Mouse (Mus musculus) G1E (cell line): Measurements from ENCODE around the gene Cd300ld3. TPM values are rescaled to one million over a fixed set of nuclear protein-coding genes. Genes with fewer than 3 reads are reported as not detected.
A peak's percentile ranks its signal among the peaks of the same experiment; 100 is the strongest.

Experiments used
- ATAC-seq: 2 replicates; pipeline ENCODE4 v1.8.0; 2016; ENCODE audit warnings: mild to moderate bottlenecking; ENCODE audit not compliant: insufficient number of reproducible peaks, poor library complexity, low FRiP score, severe bottlenecking; ENCODE audit errors: extremely low read depth
- DNase-seq: peaks from one replicate; pipeline ENCODE4 v3.0.0; 2012; ENCODE audit warnings: low spot score
- H3K27me3 ChIP-seq: 2 replicates; pipeline ENCODE4 v1.6.1; 2012; ENCODE audit warnings: mild to moderate bottlenecking, low read length, inconsistent platforms; ENCODE audit not compliant: insufficient read depth
- H3K36me3 ChIP-seq: replicated peaks from 2 replicates; pipeline ENCODE3; 2012; ENCODE audit warnings: mild to moderate bottlenecking, inconsistent platforms
- H3K4me1 ChIP-seq: 2 replicates; pipeline ENCODE4 v1.6.1; 2012; ENCODE audit warnings: low read depth, low read length, inconsistent platforms, mixed read lengths; ENCODE audit not compliant: insufficient read depth
- H3K4me3 ChIP-seq: 2 replicates; pipeline ENCODE4 v1.5.1; 2012; ENCODE audit warnings: low read depth, mild to moderate bottlenecking, inconsistent platforms, low read length, moderate library complexity, mixed read lengths
- H3K9me3 ChIP-seq: replicated peaks from 2 replicates; pipeline ENCODE4 v1.6.1; 2012; ENCODE audit warnings: inconsistent platforms
- CTCF ChIP-seq: IDR thresholded peaks from 2 replicates; pipeline ENCODE4 v1.5.1; 2012; ENCODE audit warnings: low read depth, low read length, inconsistent platforms, mixed read lengths
- GATA1 ChIP-seq: IDR thresholded peaks from 2 replicates; pipeline ENCODE4 v1.6.1; 2012; ENCODE audit warnings: borderline replicate concordance, low read length, inconsistent platforms, mixed read lengths
- GATA2 ChIP-seq: IDR thresholded peaks from 2 replicates; pipeline ENCODE4 v1.6.1; 2012; ENCODE audit warnings: low read depth, low read length, inconsistent platforms, borderline replicate concordance
- POLR2AphosphoS5 ChIP-seq: IDR thresholded peaks from 2 replicates; pipeline ENCODE4 v1.6.1; 2012; ENCODE audit warnings: low read depth, low read length, inconsistent platforms; ENCODE audit not compliant: insufficient replicate concordance
- TAL1 ChIP-seq: conservative IDR thresholded peaks from 2 replicates; pipeline ENCODE4 v1.6.1; 2012; ENCODE audit warnings: low read depth, low read length, inconsistent platforms, mixed read lengths
- polyA plus RNA-seq: library from polyadenylated mRNA; stranded (reverse); fragments of >175 nt; gene quantifications from 2 replicates; pipeline ENCODE4 v1.2.3, GENCODE M21; 2012
- total RNA-seq, 2 experiments: library from RNA; stranded (forward) in 1 of 2; stranded (reverse) in 1 of 2; fragments of 200-1000 nt in 1 of 2; fragments of >200 nt in 1 of 2; fragmentation: Nextera tagmentation in 1 of 2; gene quantifications; 2 replicates each; pipeline ENCODE4 v1.2.3; 2014 to 2017

Cd300ld3 gene
- total and polyA plus RNA-seq, 3 experiments: 18.2 TPM; not detected in 2

DNA sequence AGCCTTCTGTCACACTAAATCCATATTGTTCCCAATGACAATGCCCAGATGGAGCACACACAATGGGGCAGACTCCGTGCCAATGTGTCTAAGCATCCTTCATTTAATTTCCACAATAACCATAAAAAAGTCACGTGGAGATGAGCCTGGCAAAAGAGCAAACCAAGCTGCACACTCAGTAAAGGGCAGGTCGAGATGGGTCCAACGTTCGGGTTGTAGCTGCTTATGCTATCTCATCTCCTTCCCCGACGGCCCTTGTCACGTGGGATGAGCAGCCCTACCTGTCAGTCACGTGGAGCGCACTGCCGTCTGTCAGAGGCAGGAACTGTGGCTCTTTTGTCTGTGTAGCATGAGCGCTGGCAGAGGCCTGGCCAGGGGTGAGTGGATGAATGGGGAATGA is 36.4 kb upstream of the Cd300ld3 start:
- H3K27me3 ChIP-seq: peaks cover 3% of the 10 kb centered on the region; the same call in 1 of the 2 replicates
- H3K4me1 ChIP-seq: no peaks in the 10 kb centered on the region
- ATAC-seq (no peak), DNase-seq (no peak)
- no peak for TF ChIP-seq TAL1
- H3K36me3 ChIP-seq: no peaks in the 10 kb centered on the region
- H3K4me3 ChIP-seq: no peak overlapping the region
- peaks cover 6% of the 10 kb centered on the region; the same call in 1 of the 2 replicates for H3K9me3 ChIP-seq

DNA sequence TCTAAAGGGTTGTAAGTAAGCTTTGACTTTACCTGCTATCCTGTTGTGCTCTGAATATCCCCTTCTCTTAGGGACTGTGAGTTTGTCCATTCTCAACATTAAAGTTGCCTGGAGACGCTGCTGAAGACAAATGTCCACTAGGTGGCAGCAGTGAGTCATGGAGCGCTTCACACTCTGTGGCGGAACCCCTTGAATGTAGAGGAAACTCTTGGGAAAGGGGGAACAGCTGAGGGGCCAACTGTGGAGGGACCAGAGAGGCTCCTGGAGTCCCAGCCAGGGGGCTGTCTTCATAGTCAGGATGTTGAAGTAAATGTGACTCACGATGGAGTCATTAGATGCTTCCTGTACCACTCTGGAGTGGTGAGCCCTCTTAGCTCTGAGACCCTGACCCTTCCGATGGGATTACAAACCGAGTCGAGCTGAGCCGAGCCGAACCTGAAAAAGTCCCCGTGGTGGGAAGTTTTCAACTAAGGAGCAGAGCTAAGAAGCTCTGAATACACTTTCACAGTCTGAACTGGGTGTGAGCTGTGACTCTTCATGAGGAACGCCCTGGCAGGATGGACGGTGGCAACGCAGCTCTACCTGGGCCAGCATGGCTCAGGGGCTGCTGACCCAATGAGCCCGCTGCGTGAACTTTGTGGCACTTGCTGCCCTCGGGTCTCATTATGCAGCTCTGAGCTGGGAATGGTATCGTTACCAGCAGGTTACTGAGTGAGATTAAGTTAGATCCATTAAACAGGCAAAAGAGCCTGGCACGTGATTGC is 35.3 kb upstream of the Cd300ld3 start:
- TF ChIP-seq CTCF: peak; percentile 81
- no peak for TF ChIP-seq POLR2AphosphoS5
- peak; percentile 10 for DNase-seq
- peak; percentile 45; the same call in 1 of the 2 replicates for ATAC-seq
- H3K9me3 ChIP-seq: peaks cover 7% of the 10 kb centered on the region
- no peaks in the 10 kb centered on the region for H3K36me3 ChIP-seq
- H3K4me3 ChIP-seq: no peak overlapping the region
- peaks cover 3% of the 10 kb centered on the region; the same call in 1 of the 2 replicates for H3K27me3 ChIP-seq
- H3K4me1 ChIP-seq: no peaks in the 10 kb centered on the region

DNA sequence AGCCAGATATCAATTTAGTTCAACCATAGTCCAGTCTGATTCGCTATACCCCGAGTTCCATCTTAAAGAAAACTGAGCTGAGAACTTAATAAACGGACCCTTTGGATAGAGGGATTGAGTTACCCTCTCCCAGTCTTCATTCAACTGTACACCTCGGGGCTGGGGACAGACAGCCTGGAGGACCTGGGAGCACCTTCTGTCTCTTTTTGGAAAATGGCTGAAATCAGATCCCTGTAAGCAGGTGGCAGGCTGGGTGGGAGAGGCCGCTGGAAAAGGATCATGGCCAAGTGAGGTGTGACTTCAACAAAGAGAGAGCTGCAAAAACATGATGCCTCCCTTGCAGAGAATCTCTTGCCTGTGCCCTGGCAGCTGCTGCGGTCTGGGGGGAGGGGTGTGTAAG is 34.0 kb upstream of the Cd300ld3 start:
- Histone ChIP-seq H3K27me3 (peaks cover 3% of the 10 kb centered on the region; the same call in 1 of the 2 replicates), H3K4me3 (no peak overlapping the region), H3K36me3 (no peaks in the 10 kb centered on the region), H3K9me3 (peaks cover 4% of the 10 kb centered on the region), H3K4me1 (no peaks in the 10 kb centered on the region)
- ATAC-seq (no peak), DNase-seq (no peak)
- TF ChIP-seq GATA1: no peak
- TF ChIP-seq POLR2AphosphoS5: no peak
- TF ChIP-seq GATA2: no peak
- TF ChIP-seq CTCF: no peak
- no peak for TF ChIP-seq TAL1

DNA sequence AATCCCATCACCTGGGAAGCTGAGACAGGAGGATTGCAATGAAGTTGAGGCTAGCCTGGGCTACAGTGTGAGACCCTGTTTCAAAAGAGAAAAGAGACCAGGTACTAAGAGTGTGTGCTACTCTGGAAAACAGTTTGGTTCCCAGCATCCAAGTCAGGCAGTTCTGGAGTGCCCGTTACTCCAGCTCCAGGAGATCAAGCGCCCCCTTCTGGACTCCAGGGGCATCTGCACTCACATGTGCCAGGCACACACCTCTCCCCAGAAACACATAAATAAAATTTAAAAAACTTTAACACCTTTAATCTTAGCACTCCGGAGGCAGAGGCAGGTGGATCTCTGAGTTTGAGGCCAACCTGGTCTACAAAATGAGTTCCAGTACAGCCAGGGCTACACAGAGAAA is 33.2 kb upstream of the Cd300ld3 start:
- Histone ChIP-seq H3K27me3 (peaks cover 3% of the 10 kb centered on the region; the same call in 1 of the 2 replicates), H3K4me1 (no peaks in the 10 kb centered on the region), H3K36me3 (no peaks in the 10 kb centered on the region), H3K9me3 (peaks cover 4% of the 10 kb centered on the region), H3K4me3 (no peak overlapping the region)
- DNase-seq (no peak), ATAC-seq (no peak)
- TF ChIP-seq GATA2: no peak
- no peak for TF ChIP-seq CTCF
- TF ChIP-seq POLR2AphosphoS5: no peak
- no peak for TF ChIP-seq GATA1
- no peak for TF ChIP-seq TAL1

DNA sequence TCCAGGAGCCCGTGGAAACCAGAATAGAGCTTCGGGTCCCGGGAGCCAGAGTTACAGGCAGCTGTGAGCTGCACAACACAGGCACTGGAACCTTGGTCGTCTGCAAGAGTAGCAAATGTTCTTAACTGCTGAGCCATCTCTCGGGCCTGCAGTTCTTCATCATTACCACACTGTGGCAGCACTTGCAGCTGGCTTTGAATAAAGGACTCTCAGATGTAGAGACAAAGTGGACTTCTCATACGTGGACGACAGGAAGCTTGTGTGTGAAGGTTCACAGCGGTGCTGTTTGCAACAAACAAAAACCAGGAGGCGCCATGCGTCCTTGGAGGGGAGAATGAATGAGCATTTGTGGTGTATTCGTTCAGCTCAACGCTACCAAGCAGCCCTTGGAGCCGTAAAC is 32.7 kb upstream of the Cd300ld3 start:
- no peak for ATAC-seq
- peaks cover 3% of the 10 kb centered on the region; the same call in 1 of the 2 replicates for H3K27me3 ChIP-seq
- no peaks in the 10 kb centered on the region for H3K4me1 ChIP-seq
- H3K4me3 ChIP-seq: no peak overlapping the region
- DNase-seq: no peak
- peaks cover 4% of the 10 kb centered on the region for H3K9me3 ChIP-seq
- TF ChIP-seq GATA2 (no peak), TAL1 (no peak), CTCF (peak; percentile 32; the same call in 1 of the 2 replicates), GATA1 (no peak)
- no peaks in the 10 kb centered on the region for H3K36me3 ChIP-seq

DNA sequence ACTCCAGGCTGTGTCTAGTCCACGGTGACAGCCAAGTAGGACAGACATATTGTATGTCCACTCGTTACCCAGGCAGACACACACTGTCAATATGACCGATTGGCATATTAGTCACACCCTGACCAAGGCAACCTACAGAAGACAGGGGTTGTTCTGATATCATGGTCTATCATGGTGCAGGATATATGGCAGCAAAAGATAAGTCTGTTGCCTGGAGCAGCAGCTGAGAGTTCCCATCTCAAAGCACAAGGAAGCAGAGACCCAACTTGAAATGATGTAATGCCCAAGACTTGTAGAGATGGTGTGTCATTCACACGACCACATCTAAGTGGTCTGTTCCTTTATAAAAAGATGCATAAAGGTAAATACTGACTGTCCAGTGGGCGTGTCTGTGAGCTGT is 30.5 kb upstream of the Cd300ld3 start:
- ATAC-seq (no peak), DNase-seq (no peak)
- TF ChIP-seq TAL1: no peak
- TF ChIP-seq POLR2AphosphoS5: no peak
- no peak for TF ChIP-seq CTCF
- TF ChIP-seq GATA2: no peak
- no peak for TF ChIP-seq GATA1
- H3K4me1 ChIP-seq: no peaks in the 10 kb centered on the region
- peaks cover 5% of the 10 kb centered on the region for H3K9me3 ChIP-seq
- no peaks in the 10 kb centered on the region for H3K36me3 ChIP-seq
- no peaks in the 10 kb centered on the region for H3K27me3 ChIP-seq
- no peak overlapping the region for H3K4me3 ChIP-seq

DNA sequence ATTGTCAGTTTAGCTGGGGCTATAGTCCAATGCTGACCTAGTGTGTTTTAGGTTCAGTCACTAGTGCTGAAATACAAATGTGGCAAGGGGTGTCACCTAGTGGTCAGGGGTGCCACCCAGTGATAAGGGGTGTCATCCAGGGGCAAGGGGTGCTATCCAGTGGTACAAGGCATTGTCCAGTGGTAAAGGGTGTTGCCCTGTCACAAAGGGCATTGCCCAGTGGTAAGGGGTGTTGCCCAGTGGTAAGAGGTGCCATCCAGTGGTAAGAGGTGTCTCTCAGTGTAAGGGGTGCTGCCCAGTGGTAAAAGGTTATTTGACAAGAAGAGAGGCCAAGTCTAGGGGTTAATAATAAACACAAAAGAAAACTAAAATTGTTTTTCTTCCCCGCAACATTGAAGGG is 29.2 kb upstream of the Cd300ld3 start:
- no peaks in the 10 kb centered on the region for H3K4me1 ChIP-seq

More for the DNA sequence above, 29.2 kb upstream of the Cd300ld3 start:
- no peak for DNase-seq
- no peaks in the 10 kb centered on the region for H3K27me3 ChIP-seq
- H3K9me3 ChIP-seq: peaks cover 5% of the 10 kb centered on the region
- H3K36me3 ChIP-seq: no peaks in the 10 kb centered on the region
- H3K4me3 ChIP-seq: no peak overlapping the region
- TF ChIP-seq CTCF: no peak
- TF ChIP-seq GATA2: no peak
- no peak for TF ChIP-seq POLR2AphosphoS5
- TF ChIP-seq TAL1: no peak
- TF ChIP-seq GATA1: no peak
- no peak for ATAC-seq
